Mouse (Mus musculus): ENCODE measurements around the gene Mtor.

DNA sequence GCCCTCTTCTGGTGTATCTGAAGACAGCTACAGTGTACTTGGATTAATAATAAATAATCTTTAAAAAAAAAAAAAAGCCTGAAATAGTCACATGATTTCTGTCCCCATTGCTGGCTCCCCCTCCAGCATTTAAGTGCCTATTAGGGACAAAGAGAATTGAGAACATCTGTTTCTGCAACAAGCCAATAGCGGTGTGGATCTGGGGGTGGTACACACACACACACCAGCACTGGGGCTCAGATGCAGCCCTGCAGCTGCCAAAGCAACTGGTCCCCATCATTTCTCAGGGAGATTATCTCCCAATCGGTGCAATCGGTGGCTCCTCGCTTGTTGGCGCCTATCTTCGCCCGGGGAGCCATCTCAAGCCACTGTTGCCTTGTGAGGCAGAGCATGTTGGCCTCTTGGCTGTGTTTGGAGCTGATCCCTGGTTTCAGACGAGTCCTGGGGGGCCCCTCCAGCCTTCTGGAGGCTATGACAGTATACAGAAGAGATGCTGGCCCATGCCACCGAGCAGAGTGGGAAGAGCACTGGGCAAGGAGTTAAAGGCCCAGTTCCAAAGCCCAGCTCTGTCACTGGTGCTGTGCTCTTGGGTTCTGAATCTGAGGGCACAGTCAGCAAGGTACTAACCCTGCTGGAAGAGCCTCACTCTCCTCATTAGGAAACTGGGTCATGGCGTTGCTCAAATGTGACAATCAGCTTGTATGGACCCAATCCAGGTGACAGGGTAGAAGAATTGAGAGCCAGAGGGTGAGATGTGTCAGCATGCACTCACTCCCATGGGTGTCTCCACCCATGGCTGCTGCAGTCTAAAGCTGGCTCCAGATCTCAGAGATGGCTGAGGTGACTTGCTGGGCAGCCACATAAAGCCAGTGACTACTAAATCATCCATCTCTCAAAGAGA is 21.2 kb upstream of the Mtor start:
- TF ChIP-seq MYOG (IDR thresholded peaks at IDR 0.05; ENCODE audit: control insufficient read depth in 1 of 3, insufficient read depth in 1 of 3, insufficient read length in 2 of 3, low read depth in 2 of 3) (no peak), POLR2A (IDR thresholded peaks at IDR 0.05; ENCODE audit: insufficient read length, low read depth) (no peak), TCF12 (IDR thresholded peaks at IDR 0.05; ENCODE audit: insufficient read depth, poor library complexity, severe bottlenecking) (no peak), CEBPB (IDR thresholded peaks at IDR 0.05; ENCODE audit: insufficient read depth, poor library complexity, severe bottlenecking) (no peak), TCF3 (IDR thresholded peaks at IDR 0.05; ENCODE audit: insufficient read length, low read depth) (no peak), E2F4 (IDR thresholded peaks at IDR 0.05; ENCODE audit: insufficient read depth) (no peak), POLR2AphosphoS2 (IDR thresholded peaks at IDR 0.05; ENCODE audit: insufficient read length, low read depth) (no peak)
